Mouse (Mus musculus) WW6 (cell line): ENCODE measurements around the gene Prkcz.

Source experiments
- DNase-seq: peaks from one replicate; pipeline ENCODE4 v3.0.0-alpha.2; 2013; ENCODE audit warnings: low read depth, low spot score

The Prkcz gene

GRCm38 (mm10) chr4:155308679-155309078 is 52.5 kb downstream of the Prkcz start:
- DNase-seq = no peak

GRCm38 (mm10) chr4:155308068-155308467 is 53.1 kb downstream of the Prkcz start:
- no peak for DNase-seq

DNA sequence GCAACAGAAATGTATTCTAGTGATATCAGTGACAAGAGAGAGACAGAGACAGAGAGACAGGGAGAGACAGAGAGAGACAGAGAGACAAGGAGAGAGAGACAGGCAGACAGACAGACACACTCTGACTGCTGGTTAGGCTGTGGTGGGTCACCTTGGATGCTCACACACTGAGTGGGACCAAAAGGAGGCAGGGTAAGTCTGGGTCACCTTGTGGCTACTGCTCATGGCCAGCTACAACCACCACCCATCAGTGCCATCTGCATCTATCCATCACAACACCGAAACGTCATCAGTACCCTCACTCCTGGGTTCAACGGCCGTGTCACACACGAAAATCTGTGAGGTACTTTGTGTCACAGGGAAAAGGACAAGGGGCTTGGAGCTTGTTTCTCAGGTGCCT is 53.6 kb downstream of the Prkcz start:
- DNase-seq = no peak

DNA sequence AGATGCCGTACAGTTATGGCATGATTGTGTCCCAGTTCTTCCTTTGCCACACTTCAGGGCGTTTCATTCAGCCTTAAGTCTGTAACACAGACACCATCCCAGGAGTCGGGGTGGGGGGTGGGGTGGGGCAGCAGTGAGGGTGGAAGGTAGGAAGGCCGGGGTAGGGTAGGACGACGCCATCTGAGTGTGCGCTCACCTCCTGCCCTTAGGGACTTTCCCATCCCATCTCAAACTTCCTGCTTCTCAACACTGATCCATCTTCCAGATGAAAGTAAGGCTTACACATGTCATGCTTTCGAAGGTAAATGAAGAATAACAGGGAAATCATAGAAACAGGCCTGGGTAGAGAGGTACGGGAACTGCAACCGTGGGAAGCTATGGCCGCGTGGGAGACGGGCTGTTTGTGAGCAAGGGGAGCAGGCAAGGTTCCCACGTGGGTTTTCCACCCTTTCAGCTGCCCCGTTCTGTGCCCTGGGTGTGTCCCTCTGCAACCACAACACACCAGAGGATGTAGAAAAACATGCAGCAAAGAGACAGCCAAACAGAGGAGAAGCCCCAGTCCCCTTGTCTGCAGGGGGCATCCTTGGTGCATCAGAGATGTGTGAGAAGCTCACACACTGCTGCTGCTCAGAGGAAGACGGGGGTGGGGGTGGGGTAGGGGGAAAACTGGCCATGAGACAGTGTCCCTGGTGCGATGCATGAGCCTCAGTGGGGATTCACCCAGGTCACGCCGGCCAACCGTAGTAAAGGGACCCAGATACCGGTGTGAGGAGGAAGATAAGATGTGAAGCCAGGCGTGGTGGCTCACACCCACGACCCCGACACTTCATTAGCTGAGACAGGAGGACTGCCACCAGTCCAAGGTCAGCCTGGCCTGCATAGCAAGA is 54.6 kb downstream of the Prkcz start:
- DNase-seq = no peak

GRCm38 (mm10) chr4:155305531-155306031 is 55.6 kb downstream of the Prkcz start:
- DNase-seq = no peak

DNA sequence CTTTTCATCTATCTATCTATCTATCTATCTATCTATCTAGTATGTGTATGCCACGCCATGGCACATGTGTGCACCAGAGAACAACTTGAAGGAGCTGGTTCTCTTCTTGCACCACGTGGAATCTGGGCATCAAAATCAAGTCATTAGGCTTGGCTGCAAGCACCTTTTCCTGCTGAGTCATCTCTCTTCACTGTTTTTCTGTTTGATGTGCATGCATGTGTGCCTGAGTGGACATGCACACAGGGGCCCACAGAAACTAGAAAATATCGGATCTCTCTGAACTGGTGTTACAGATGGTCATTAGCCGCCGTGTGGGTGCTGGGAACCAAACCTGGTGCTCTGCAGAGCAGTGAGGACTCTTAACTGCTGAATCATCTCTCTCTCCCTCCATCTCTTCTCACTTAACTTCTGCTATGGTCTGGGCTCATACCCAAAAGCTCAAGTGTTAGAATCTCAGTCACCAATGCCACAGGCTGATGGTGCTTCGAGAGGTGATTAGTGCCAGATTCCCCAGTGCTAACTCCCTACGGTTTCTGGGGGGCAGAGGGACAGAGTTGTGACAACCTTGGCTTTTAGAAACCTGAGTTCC is 56.6 kb downstream of the Prkcz start:
- DNase-seq = no peak

- DNase-seq = no peak
These were observed 59.2 kb downstream of the Prkcz start for GRCm38 (mm10) chr4:155301965-155302364.

DNA sequence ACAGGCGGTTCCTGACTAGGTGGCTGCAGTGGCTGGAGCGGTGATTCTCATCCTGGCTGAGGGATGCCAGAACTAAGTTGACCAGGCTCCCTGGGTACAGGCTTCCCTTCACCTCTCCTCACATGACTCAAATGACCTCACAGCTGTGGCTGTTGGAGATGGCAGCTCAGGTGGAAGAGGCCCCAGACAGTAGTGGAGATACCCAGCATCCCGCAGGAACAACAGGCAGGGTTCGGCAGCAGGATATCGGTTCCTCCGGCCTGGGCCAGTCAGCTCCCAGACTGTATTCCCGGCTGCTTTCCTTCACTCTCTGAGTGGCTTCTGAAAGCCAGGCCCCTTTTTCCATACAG is 60.1 kb downstream of the Prkcz start:
- DNase-seq = no peak

GRCm38 (mm10) chr4:155300421-155301097 is 60.6 kb downstream of the Prkcz start:
- DNase-seq = no peak

GRCm38 (mm10) chr4:155298826-155299225 is 62.3 kb downstream of the Prkcz start:
- DNase-seq = no peak

- no peak for DNase-seq
These were observed 64.1 kb downstream of the Prkcz start for GRCm38 (mm10) chr4:155297057-155297456.

DNA sequence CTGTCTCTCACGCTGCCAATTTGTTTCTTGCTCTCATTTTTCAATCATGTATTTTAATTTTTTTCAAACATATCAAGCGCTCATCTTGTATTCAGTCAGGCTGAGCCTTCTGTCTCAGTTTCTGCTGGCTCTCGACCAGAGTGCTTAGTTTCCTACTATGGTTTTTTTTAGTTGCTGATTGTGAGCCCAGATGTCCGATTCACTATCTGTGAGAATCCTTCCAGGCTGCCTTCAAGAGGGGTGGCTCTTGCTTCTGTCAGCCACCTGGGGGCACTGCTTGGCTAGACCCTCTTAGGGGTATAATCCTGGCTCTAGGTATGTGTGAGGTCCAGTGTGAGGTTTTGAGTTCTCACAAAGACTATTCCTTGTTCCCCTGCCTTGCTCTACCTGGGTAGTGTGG is 65.2 kb downstream of the Prkcz start:
- DNase-seq = no peak

GRCm38 (mm10) chr4:155295026-155295590 is 66.1 kb downstream of the Prkcz start:
- no peak for DNase-seq

DNA sequence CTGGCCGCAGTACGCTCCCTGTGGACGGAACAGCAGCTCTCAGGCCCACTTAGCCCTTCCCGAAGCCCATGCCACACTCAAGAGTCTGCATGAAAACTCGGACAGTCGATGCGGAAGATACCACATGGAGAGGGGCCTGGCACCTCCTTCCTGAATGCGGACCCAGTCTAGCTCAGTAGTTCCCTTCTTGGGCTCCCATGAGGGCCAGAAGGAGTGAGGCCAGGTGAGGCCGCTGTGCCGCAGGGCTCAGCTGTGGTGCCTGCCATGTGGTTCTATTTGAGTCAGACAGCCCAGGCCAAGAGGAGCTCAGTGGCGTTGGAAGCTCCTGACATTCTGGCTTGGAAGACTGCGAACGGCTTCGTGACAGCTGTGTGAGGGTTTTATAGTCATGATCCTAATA is 66.8 kb downstream of the Prkcz start:
- no peak for DNase-seq

GRCm38 (mm10) chr4:155292863-155293262 is 68.3 kb downstream of the Prkcz start:
- DNase-seq = no peak

DNA sequence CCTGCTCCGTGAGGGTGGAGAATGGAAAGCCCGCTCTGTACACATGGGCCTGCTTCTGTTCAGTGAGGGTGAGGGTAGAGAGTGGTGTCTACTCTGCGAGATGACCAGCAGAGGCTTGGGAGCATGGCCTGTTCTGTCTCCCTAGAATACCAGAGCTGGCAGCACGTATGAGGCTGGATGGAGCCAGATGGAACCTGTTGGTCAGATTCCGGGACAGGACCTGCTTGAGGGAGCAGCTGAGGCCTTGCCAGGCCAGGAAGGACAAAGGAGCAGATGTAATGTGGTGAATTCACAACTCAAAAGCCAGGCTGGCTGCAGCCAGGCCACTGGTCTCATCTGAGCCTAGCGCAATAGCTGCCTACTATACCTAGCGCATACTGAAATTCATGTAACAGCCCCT is 71.1 kb downstream of the Prkcz start:
- no peak for DNase-seq

GRCm38 (mm10) chr4:155288586-155288985 is 72.6 kb downstream of the Prkcz start:
- DNase-seq = no peak

- DNase-seq = no peak
These were observed 73.4 kb downstream of the Prkcz start for GRCm38 (mm10) chr4:155287713-155288112.

- DNase-seq = no peak
These were observed 75.1 kb downstream of the Prkcz start for GRCm38 (mm10) chr4:155286090-155286489.

DNA sequence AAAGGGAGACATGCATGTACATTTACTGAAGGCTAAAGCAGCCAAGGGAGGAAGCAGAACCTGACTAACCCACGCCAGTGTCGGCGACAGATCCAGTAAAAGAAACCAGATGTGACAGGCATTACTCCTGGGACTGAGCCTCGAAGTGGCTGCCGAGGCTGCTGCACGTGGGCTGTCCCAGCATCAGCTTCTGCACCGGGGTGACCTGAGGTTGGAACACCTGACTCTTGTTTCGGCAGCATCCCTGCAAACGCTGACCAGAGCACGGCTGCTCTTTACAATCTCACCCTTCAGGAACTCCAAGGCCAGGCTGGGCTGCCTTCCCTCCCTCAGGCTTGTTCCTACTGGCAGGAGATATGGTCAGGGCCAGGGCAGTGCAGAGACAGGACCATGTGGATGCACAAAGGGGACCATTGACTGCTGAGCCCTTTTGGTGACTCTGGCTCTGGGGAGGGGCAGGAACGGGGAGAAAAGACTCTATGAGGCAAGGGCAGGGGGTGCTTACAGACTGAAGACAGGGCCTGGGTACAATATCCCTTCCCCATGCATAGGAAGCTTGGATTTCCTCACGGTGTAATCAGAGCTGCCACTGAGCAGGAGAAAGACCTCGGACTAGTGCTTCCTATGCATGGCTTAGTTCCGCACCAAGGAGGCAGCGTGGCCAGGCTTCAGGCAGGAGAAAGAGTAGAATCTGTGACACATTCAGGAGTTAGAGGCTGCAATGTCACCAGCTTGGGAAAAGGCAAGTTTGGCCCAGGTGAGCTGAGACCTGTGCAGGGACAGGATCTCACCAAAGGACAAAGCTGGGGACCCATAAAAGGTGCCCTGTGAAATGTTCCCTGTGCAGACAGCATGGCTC is 76.4 kb downstream of the Prkcz start:
- no peak for DNase-seq

GRCm38 (mm10) chr4:155283585-155283984 is 77.6 kb downstream of the Prkcz start:
- DNase-seq = no peak
